Mouse (Mus musculus) heart, embryonic 12.5 days (tissue): ENCODE data around the gene Nkx2-4. TPM values are rescaled to one million over a fixed set of nuclear protein-coding genes. Genes with fewer than 3 reads are reported as not detected.

Source experiments
- ATAC-seq: fragments of 200-750 bp; cut with Nextera tagmentation; 2 replicates; pipeline ENCODE4 v1.8.0; 2017; ENCODE audit warnings: moderate TSS enrichment, moderate library complexity; ENCODE audit not compliant: insufficient number of reproducible peaks, low FRiP score
- H3K27ac ChIP-seq: fragments of 300-500 bp; sonication (generic); 2 replicates; pipeline ENCODE4 v1.5.1; 2016; ENCODE audit warnings: mild to moderate bottlenecking, moderate library complexity; ENCODE audit not compliant: poor library complexity, severe bottlenecking
- H3K27me3 ChIP-seq: fragments of 300-500 bp; sonication (generic); replicated peaks from 2 replicates; pipeline ENCODE4 v1.6.1; 2016; ENCODE audit warnings: mild to moderate bottlenecking, moderate library complexity
- H3K36me3 ChIP-seq: fragments of 300-500 bp; sonication (generic); 2 replicates; pipeline ENCODE4 v1.6.1; 2016; ENCODE audit warnings: mild to moderate bottlenecking, moderate library complexity
- H3K4me1 ChIP-seq: fragments of 300-500 bp; sonication (generic); replicated peaks from 2 replicates; pipeline ENCODE4 v1.6.1; 2016; ENCODE audit warnings: mild to moderate bottlenecking
- H3K4me2 ChIP-seq: fragments of 300-500 bp; sonication (generic); 2 replicates; pipeline ENCODE4 v1.6.1; 2016; ENCODE audit warnings: mild to moderate bottlenecking, moderate library complexity
- H3K4me3 ChIP-seq: fragments of 300-500 bp; sonication (generic); 2 replicates; pipeline ENCODE4 v1.5.1; 2016; ENCODE audit warnings: mild to moderate bottlenecking
- H3K9ac ChIP-seq: fragments of 300-500 bp; sonication (generic); 2 replicates; pipeline ENCODE4 v1.6.1; 2016; ENCODE audit warnings: mild to moderate bottlenecking, moderate library complexity
- H3K9me3 ChIP-seq: fragments of 300-500 bp; sonication (generic); replicated peaks from 2 replicates; pipeline ENCODE4 v1.6.1; 2016; ENCODE audit warnings: mild to moderate bottlenecking, moderate library complexity
- WGBS: fragments of 180-500 bp; shearing (Covaris S2); methylation state at CpG from one replicate; pipeline ENCODE4 v1.1.7; 2016; 5-methylcytosine and 5-hydroxymethylcytosine counted together
- polyA plus RNA-seq: library from polyadenylated mRNA; unstranded; fragments of >200 nt; fragmentation: Nextera tagmentation; extraction: Ambion mirVana; gene quantifications from 2 replicates; pipeline ENCODE4 v1.2.1, GENCODE M21; 2016

Nkx2-4 gene
- not detected in 2 replicates for polyA plus RNA-seq

- H3K9me3 ChIP-seq: 0 out of 2 replicates have a peak, but pooled peaks cover 3% of the 10 kb centered on the region
- 2% methylated on average over 81 of the region's 82 CpGs for WGBS
- no peaks in the 10 kb centered on the region for H3K36me3 ChIP-seq
- H3K4me2 ChIP-seq: peak within 1 kb of the TSS; percentile 86
- ATAC-seq: peak; percentile 45; the same call in 1 of the 2 replicates
- H3K27me3 ChIP-seq: peaks cover 49% of the 10 kb centered on the region
- no peak within 1 kb of the TSS for H3K27ac ChIP-seq
- H3K4me1 ChIP-seq: peaks cover 20% of the 10 kb centered on the region
- peak within 1 kb of the TSS; percentile 17; the same call in 1 of the 2 replicates for H3K9ac ChIP-seq
- peak within 1 kb of the TSS; percentile 53 for H3K4me3 ChIP-seq
Measured at GRCm38 (mm10) chr2:147085072-147085870, at the start of gene Nkx2-4. Gene Nkx2-4, minus strand, starts transcription at chr2:147085445.

GRCm38 (mm10) chr2:147127366-147127765, 42.1 kb upstream of the Nkx2-4 start:
- 80% methylated on average over 6 of the region's 6 CpGs for WGBS
- no peak for ATAC-seq
- H3K27me3 ChIP-seq: no peaks in the 10 kb centered on the region

GRCm38 (mm10) chr2:147119736-147120135, 34.5 kb upstream of the Nkx2-4 start:
- WGBS: 83% methylated on average over 1 of the region's 1 CpGs
- H3K9ac ChIP-seq: no peak overlapping the region

More at GRCm38 (mm10) chr2:147127366-147127765, 42.1 kb upstream of the Nkx2-4 start:
- H3K9me3 ChIP-seq: no peaks in the 10 kb centered on the region
- H3K4me3 ChIP-seq: no peak overlapping the region
- no peak overlapping the region for H3K4me2 ChIP-seq
- no peak overlapping the region for H3K27ac ChIP-seq
- no peak overlapping the region for H3K9ac ChIP-seq
- H3K36me3 ChIP-seq: no peaks in the 10 kb centered on the region
- H3K4me1 ChIP-seq: no peaks in the 10 kb centered on the region

GRCm38 (mm10) chr2:147086441-147086840, 1.2 kb upstream of the Nkx2-4 start:
- no peak overlapping the region for H3K4me3 ChIP-seq
- no peak for ATAC-seq
- H3K9ac ChIP-seq: no peak overlapping the region
- H3K27me3 ChIP-seq: peaks cover 43% of the 10 kb centered on the region
- H3K27ac ChIP-seq: no peak overlapping the region
- WGBS: 21% methylated on average over 5 of the region's 5 CpGs
- peaks cover 20% of the 10 kb centered on the region for H3K4me1 ChIP-seq
- H3K9me3 ChIP-seq: 0 out of 2 replicates have a peak, but pooled peaks cover 3% of the 10 kb centered on the region
- H3K36me3 ChIP-seq: no peaks in the 10 kb centered on the region
- H3K4me2 ChIP-seq: no peak overlapping the region

More at GRCm38 (mm10) chr2:147119736-147120135, 34.5 kb upstream of the Nkx2-4 start:
- no peaks in the 10 kb centered on the region for H3K9me3 ChIP-seq
- H3K36me3 ChIP-seq: no peaks in the 10 kb centered on the region
- no peak overlapping the region for H3K4me3 ChIP-seq
- no peak overlapping the region for H3K27ac ChIP-seq
- ATAC-seq: no peak
- no peaks in the 10 kb centered on the region for H3K4me1 ChIP-seq
- no peaks in the 10 kb centered on the region for H3K27me3 ChIP-seq
- H3K4me2 ChIP-seq: no peak overlapping the region

GRCm38 (mm10) chr2:147085937-147086336, 692 bp upstream of the Nkx2-4 start:
- Histone ChIP-seq H3K4me3 (no peak overlapping the region), H3K27ac (no peak overlapping the region), H3K4me2 (no peak overlapping the region), H3K36me3 (no peaks in the 10 kb centered on the region), H3K27me3 (peaks cover 46% of the 10 kb centered on the region), H3K4me1 (peaks cover 20% of the 10 kb centered on the region), H3K9me3 (0 out of 2 replicates have a peak, but pooled peaks cover 3% of the 10 kb centered on the region), H3K9ac (no peak overlapping the region)
- no peak for ATAC-seq
- 12% methylated on average over 6 of the region's 6 CpGs for whole genome bisulfite sequencing

GRCm38 (mm10) chr2:147084366-147085071, 726 bp downstream of the Nkx2-4 start:
- H3K27me3 ChIP-seq: peaks cover 50% of the 10 kb centered on the region
- WGBS: under 1% methylated on average over 93 of the region's 106 CpGs
- peaks cover 20% of the 10 kb centered on the region for H3K4me1 ChIP-seq
- peak; percentile 45; the same call in 1 of the 2 replicates for ATAC-seq
- H3K9me3 ChIP-seq: 0 out of 2 replicates have a peak, but pooled peaks cover 3% of the 10 kb centered on the region
- H3K4me3 ChIP-seq: peak overlapping the region; percentile 53
- H3K27ac ChIP-seq: no peak overlapping the region
- peak overlapping the region; percentile 17; the same call in 1 of the 2 replicates for H3K9ac ChIP-seq
- no peaks in the 10 kb centered on the region for H3K36me3 ChIP-seq
- peak overlapping the region; percentile 86 for H3K4me2 ChIP-seq

GRCm38 (mm10) chr2:147083471-147084365, 1.5 kb downstream of the Nkx2-4 start:
- whole genome bisulfite sequencing: 1% methylated on average over 72 of the region's 72 CpGs
- Histone ChIP-seq H3K4me3 (peak overlapping the region; percentile 53), H3K4me1 (peaks cover 20% of the 10 kb centered on the region), H3K27me3 (peaks cover 58% of the 10 kb centered on the region), H3K4me2 (peak overlapping the region; percentile 86), H3K27ac (no peak overlapping the region), H3K36me3 (no peaks in the 10 kb centered on the region), H3K9me3 (0 out of 2 replicates have a peak, but pooled peaks cover 3% of the 10 kb centered on the region), H3K9ac (no peak overlapping the region)
- no peak for ATAC-seq

GRCm38 (mm10) chr2:147082391-147082790, 2.9 kb downstream of the Nkx2-4 start:
- Histone ChIP-seq H3K4me3 (no peak overlapping the region), H3K36me3 (no peaks in the 10 kb centered on the region), H3K27me3 (peaks cover 59% of the 10 kb centered on the region), H3K9me3 (0 out of 2 replicates have a peak, but pooled peaks cover 3% of the 10 kb centered on the region), H3K27ac (no peak overlapping the region), H3K4me1 (peaks cover 20% of the 10 kb centered on the region), H3K9ac (no peak overlapping the region), H3K4me2 (no peak overlapping the region)
- no peak for ATAC-seq
- 64% methylated on average over 4 of the region's 4 CpGs for WGBS

GRCm38 (mm10) chr2:147074399-147074798, 10.8 kb downstream of the Nkx2-4 start:
- ATAC-seq: no peak
- H3K4me3 ChIP-seq: no peak overlapping the region
- peaks cover 21% of the 10 kb centered on the region for H3K36me3 ChIP-seq

GRCm38 (mm10) chr2:147073962-147074361, 11.3 kb downstream of the Nkx2-4 start:
- H3K36me3 ChIP-seq: peaks cover 24% of the 10 kb centered on the region
- no peaks in the 10 kb centered on the region for H3K9me3 ChIP-seq

More at GRCm38 (mm10) chr2:147074399-147074798, 10.8 kb downstream of the Nkx2-4 start:
- no peaks in the 10 kb centered on the region for H3K9me3 ChIP-seq
- H3K9ac ChIP-seq: no peak overlapping the region
- H3K4me1 ChIP-seq: no peaks in the 10 kb centered on the region
- H3K4me2 ChIP-seq: no peak overlapping the region
- H3K27me3 ChIP-seq: peaks cover 7% of the 10 kb centered on the region
- 93% methylated on average over 4 of the region's 4 CpGs for WGBS
- H3K27ac ChIP-seq: no peak overlapping the region

More at GRCm38 (mm10) chr2:147073962-147074361, 11.3 kb downstream of the Nkx2-4 start:
- Histone ChIP-seq H3K9ac (no peak overlapping the region), H3K4me1 (no peaks in the 10 kb centered on the region), H3K4me3 (no peak overlapping the region), H3K27me3 (peaks cover 3% of the 10 kb centered on the region; the same call in 1 of the 2 replicates), H3K4me2 (no peak overlapping the region), H3K27ac (no peak overlapping the region)
- no peak for ATAC-seq
- 89% methylated on average over 2 of the region's 2 CpGs for WGBS
